Mouse (Mus musculus): Measurements from ENCODE around the gene Srms.

DNA sequence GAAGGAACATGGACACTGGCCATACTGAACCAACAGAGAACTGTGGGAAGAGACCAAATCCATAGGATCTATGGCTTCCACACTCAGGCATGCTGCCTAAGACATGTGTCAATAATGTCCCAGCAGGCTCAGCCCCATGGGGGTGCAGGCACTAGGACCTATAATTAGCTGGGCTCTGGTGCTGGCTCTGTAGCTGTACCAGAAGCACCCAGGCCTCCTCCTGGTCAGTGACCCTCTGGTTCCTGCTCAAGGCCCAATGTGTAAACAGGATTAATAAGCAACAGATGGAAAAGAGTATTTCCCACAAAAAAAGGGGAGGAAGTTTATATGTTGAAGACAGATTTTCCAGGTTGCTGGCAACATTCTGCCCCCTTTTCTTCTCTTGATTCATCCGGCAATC, 40.3 kb upstream of the Srms start:
- no peak for TF ChIP-seq EP300 (IDR thresholded peaks at IDR 0.05; ENCODE audit: insufficient read depth, low read depth, low read length)
- no peak for TF ChIP-seq CTCF (IDR thresholded peaks at IDR 0.05; ENCODE audit: low read depth, low read length)

All from ES-Bruce4 (cell line).